Mouse (Mus musculus) embryonic facial prominence, embryonic 10.5 days (tissue): ENCODE data around the gene Lkaaear1. TPM values are rescaled to one million over a fixed set of nuclear protein-coding genes. Genes with fewer than 3 reads are reported as not detected.

ENCODE experiments used
- DNase-seq: peaks from one replicate; pipeline ENCODE4 v3.0.0-alpha.2; 2017; ENCODE audit warnings: low spot score
- H3K27ac ChIP-seq: fragments of 300-500 bp; sonication (generic); replicated peaks from 2 replicates; pipeline ENCODE4 v1.5.1; 2016; ENCODE audit warnings: mild to moderate bottlenecking
- H3K27me3 ChIP-seq: fragments of 300-500 bp; sonication (generic); replicated peaks from 2 replicates; pipeline ENCODE4 v1.6.1; 2016; ENCODE audit warnings: low read depth, mild to moderate bottlenecking; ENCODE audit not compliant: poor library complexity, severe bottlenecking
- H3K36me3 ChIP-seq: fragments of 300-500 bp; sonication (generic); replicated peaks from 2 replicates; pipeline ENCODE4 v1.6.1; 2016; ENCODE audit warnings: mild to moderate bottlenecking, moderate library complexity
- H3K4me1 ChIP-seq: fragments of 300-500 bp; sonication (generic); 2 replicates; pipeline ENCODE4 v1.6.1; 2016
- H3K4me3 ChIP-seq: fragments of 300-500 bp; sonication (generic); 2 replicates; pipeline ENCODE4 v1.5.1; 2016; ENCODE audit warnings: mild to moderate bottlenecking, moderate library complexity
- H3K9me3 ChIP-seq: fragments of 300-500 bp; sonication (generic); 2 replicates; pipeline ENCODE4 v1.6.1; 2016; ENCODE audit warnings: mild to moderate bottlenecking
- WGBS: fragments of 180-500 bp; shearing (Covaris S2); methylation state at CpG from one replicate; pipeline ENCODE4 v1.1.7; 2016; 5-methylcytosine and 5-hydroxymethylcytosine counted together
- polyA plus RNA-seq: library from polyadenylated mRNA; unstranded; fragments of >200 nt; fragmentation: Nextera tagmentation; extraction: Ambion mirVana; gene quantifications from 2 replicates; pipeline ENCODE4 v1.2.1, GENCODE M21; 2016

Gene Lkaaear1
- polyA plus RNA-seq, 1 experiment from 2014 or later: not detected

GRCm38 (mm10) chr2:181663298-181663630 is 35.0 kb downstream of the Lkaaear1 start:
- peaks cover 34% of the 10 kb centered on the region for H3K4me1 ChIP-seq
- no peaks in the 10 kb centered on the region; the same call in 1 of the 2 replicates for H3K36me3 ChIP-seq
- H3K9me3 ChIP-seq: no peaks in the 10 kb centered on the region
- WGBS: 14% methylated on average over 4 of the region's 4 CpGs
- H3K27me3 ChIP-seq: peaks cover 13% of the 10 kb centered on the region
- no peak for DNase-seq
- H3K27ac ChIP-seq: peak overlapping the region; percentile 69
- no peak overlapping the region for H3K4me3 ChIP-seq

- H3K4me3 ChIP-seq: no peak overlapping the region
- H3K4me1 ChIP-seq: peaks cover 34% of the 10 kb centered on the region
- DNase-seq: no peak
- 85% methylated on average over 3 of the region's 3 CpGs for WGBS
- no peaks in the 10 kb centered on the region for H3K9me3 ChIP-seq
- H3K27ac ChIP-seq: peak overlapping the region; percentile 69
- no peaks in the 10 kb centered on the region; the same call in 1 of the 2 replicates for H3K36me3 ChIP-seq
- peaks cover 8% of the 10 kb centered on the region for H3K27me3 ChIP-seq
Measured at GRCm38 (mm10) chr2:181662620-181663297, 35.5 kb downstream of the Lkaaear1 start.

- Histone ChIP-seq H3K27me3 (no peaks in the 10 kb centered on the region), H3K36me3 (peaks cover 31% of the 10 kb centered on the region), H3K4me1 (peaks cover 38% of the 10 kb centered on the region), H3K9me3 (no peaks in the 10 kb centered on the region), H3K4me3 (peak overlapping the region; percentile 4; the same call in 1 of the 2 replicates), H3K27ac (peak overlapping the region; percentile 54)
- DNase-seq: peak; percentile 75
- WGBS: 10% methylated on average over 9 of the region's 9 CpGs
Measured at GRCm38 (mm10) chr2:181659609-181660055, 38.6 kb downstream of the Lkaaear1 start.

- 36% methylated on average over 17 of the region's 17 CpGs for WGBS
- peak; percentile 51 for DNase-seq
- H3K27ac ChIP-seq: no peak overlapping the region
Measured at GRCm38 (mm10) chr2:181658930-181659555, 39.2 kb downstream of the Lkaaear1 start.

GRCm38 (mm10) chr2:181658528-181658927 is 39.7 kb downstream of the Lkaaear1 start:
- WGBS: 84% methylated on average over 7 of the region's 7 CpGs
- H3K9me3 ChIP-seq: no peaks in the 10 kb centered on the region

More at GRCm38 (mm10) chr2:181658930-181659555, 39.2 kb downstream of the Lkaaear1 start:
- Histone ChIP-seq H3K9me3 (no peaks in the 10 kb centered on the region), H3K36me3 (peaks cover 37% of the 10 kb centered on the region), H3K4me3 (no peak overlapping the region), H3K4me1 (peaks cover 38% of the 10 kb centered on the region), H3K27me3 (no peaks in the 10 kb centered on the region)

GRCm38 (mm10) chr2:181657441-181657840 is 40.8 kb downstream of the Lkaaear1 start:
- no peaks in the 10 kb centered on the region for H3K9me3 ChIP-seq
- no peak overlapping the region for H3K4me3 ChIP-seq
- WGBS: 81% methylated on average over 2 of the region's 2 CpGs
- no peaks in the 10 kb centered on the region for H3K27me3 ChIP-seq
- no peak for DNase-seq
- H3K27ac ChIP-seq: no peak overlapping the region
- H3K4me1 ChIP-seq: peaks cover 25% of the 10 kb centered on the region
- peaks cover 53% of the 10 kb centered on the region for H3K36me3 ChIP-seq

More at GRCm38 (mm10) chr2:181658528-181658927, 39.7 kb downstream of the Lkaaear1 start:
- peaks cover 42% of the 10 kb centered on the region for H3K36me3 ChIP-seq
- H3K27me3 ChIP-seq: no peaks in the 10 kb centered on the region
- no peak overlapping the region for H3K27ac ChIP-seq
- no peak for DNase-seq
- H3K4me3 ChIP-seq: no peak overlapping the region
- H3K4me1 ChIP-seq: peaks cover 34% of the 10 kb centered on the region

- H3K9me3 ChIP-seq: no peaks in the 10 kb centered on the region
- H3K36me3 ChIP-seq: peaks cover 60% of the 10 kb centered on the region
- 71% methylated on average over 3 of the region's 3 CpGs for WGBS
- H3K27ac ChIP-seq: no peak within 1 kb of the TSS
- no peak within 1 kb of the TSS for H3K4me3 ChIP-seq
- H3K27me3 ChIP-seq: no peaks in the 10 kb centered on the region
- peaks cover 25% of the 10 kb centered on the region for H3K4me1 ChIP-seq
- no peak for DNase-seq
Measured at GRCm38 (mm10) chr2:181656734-181657133, 41.5 kb downstream of the Lkaaear1 start, which contains the start of gene Gm29797. Gene Gm29797 (plus strand): TSS chr2:181657034.

GRCm38 (mm10) chr2:181653523-181653922 is 44.7 kb downstream of the Lkaaear1 start:
- Histone ChIP-seq H3K27me3 (no peaks in the 10 kb centered on the region), H3K27ac (no peak overlapping the region), H3K9me3 (no peaks in the 10 kb centered on the region), H3K4me1 (peaks cover 5% of the 10 kb centered on the region; the same call in 1 of the 2 replicates), H3K36me3 (peaks cover 92% of the 10 kb centered on the region), H3K4me3 (no peak overlapping the region)
- no peak for DNase-seq
- 86% methylated on average over 1 of the region's 1 CpGs for WGBS

- Histone ChIP-seq H3K27me3 (no peaks in the 10 kb centered on the region), H3K36me3 (peaks cover 97% of the 10 kb centered on the region), H3K4me3 (no peak overlapping the region), H3K4me1 (0 out of 2 replicates have a peak, but pooled peaks cover 4% of the 10 kb centered on the region), H3K27ac (no peak overlapping the region), H3K9me3 (no peaks in the 10 kb centered on the region)
- DNase-seq: no peak
Measured at GRCm38 (mm10) chr2:181653065-181653464, 45.2 kb downstream of the Lkaaear1 start.

GRCm38 (mm10) chr2:181648926-181649325 is 49.3 kb downstream of the Lkaaear1 start:
- no peaks in the 10 kb centered on the region for H3K27me3 ChIP-seq
- H3K4me1 ChIP-seq: no peaks in the 10 kb centered on the region
- WGBS: 93% methylated on average over 10 of the region's 10 CpGs
- H3K36me3 ChIP-seq: peaks cover 100% of the 10 kb centered on the region
- no peaks in the 10 kb centered on the region for H3K9me3 ChIP-seq
- H3K27ac ChIP-seq: no peak overlapping the region
- H3K4me3 ChIP-seq: no peak overlapping the region
- DNase-seq: no peak
